Mouse (Mus musculus) forebrain, embryonic 11.5 days (tissue): ENCODE data around the gene Cdkn1b. TPM values are rescaled to one million over a fixed set of nuclear protein-coding genes. Genes with fewer than 3 reads are reported as not detected.
A peak's percentile ranks its signal among the peaks of the same experiment; 100 is the strongest.

Experiments used
- ATAC-seq: fragments of 200-750 bp; cut with Nextera tagmentation; replicated peaks from 2 replicates; pipeline ENCODE4 v1.8.0; 2017; ENCODE audit warnings: moderate TSS enrichment; ENCODE audit not compliant: low FRiP score
- DNase-seq: peaks from one replicate; pipeline ENCODE4 v3.0.0-alpha.2; 2017; ENCODE audit warnings: low spot score
- H3K27ac ChIP-seq: fragments of 300-500 bp; sonication (generic); 2 replicates; pipeline ENCODE4 v1.5.1; 2014; ENCODE audit warnings: low read depth, low read length
- H3K27me3 ChIP-seq: fragments of 300-500 bp; sonication (generic); 2 replicates; pipeline ENCODE4 v1.6.1; 2014; ENCODE audit warnings: mild to moderate bottlenecking, low read length, mixed read lengths; ENCODE audit not compliant: control insufficient read depth, insufficient read depth
- H3K36me3 ChIP-seq: fragments of 300-500 bp; sonication (generic); 2 replicates; pipeline ENCODE4 v1.6.1; 2014; ENCODE audit warnings: mild to moderate bottlenecking, low read length, moderate library complexity, mixed read lengths; ENCODE audit not compliant: control insufficient read depth, insufficient read depth
- H3K4me1 ChIP-seq: fragments of 300-500 bp; sonication (generic); replicated peaks from 2 replicates; pipeline ENCODE4 v1.6.1; 2014; ENCODE audit warnings: low read length, mixed read lengths; ENCODE audit not compliant: control insufficient read depth, insufficient read depth
- H3K4me2 ChIP-seq: fragments of 300-500 bp; sonication (generic); 2 replicates; pipeline ENCODE4 v1.6.1; 2014; ENCODE audit warnings: low read depth, mild to moderate bottlenecking, low read length, moderate library complexity, mixed read lengths; ENCODE audit not compliant: severe bottlenecking
- H3K4me3 ChIP-seq: fragments of 300-500 bp; sonication (generic); 2 replicates; pipeline ENCODE4 v1.5.1; 2014; ENCODE audit warnings: low read depth, low read length
- H3K9ac ChIP-seq: fragments of 300-500 bp; sonication (generic); 2 replicates; pipeline ENCODE4 v1.6.1; 2014; ENCODE audit warnings: low read length
- H3K9me3 ChIP-seq: fragments of 300-500 bp; sonication (generic); 2 replicates; pipeline ENCODE4 v1.6.1; 2016; ENCODE audit warnings: low read length, mixed read lengths; ENCODE audit not compliant: control insufficient read depth
- WGBS: fragments of 180-500 bp; shearing (Covaris S2); extraction: QIAGEN DNeasy Blood & Tissue Kit; methylation state at CpG from one replicate; pipeline ENCODE4 v1.1.7; 2014; 5-methylcytosine and 5-hydroxymethylcytosine counted together
- polyA plus RNA-seq: library from polyadenylated mRNA; unstranded; fragments of >200 nt; fragmentation: Nextera tagmentation; extraction: Ambion mirVana; gene quantifications from 2 replicates; pipeline ENCODE4 v1.2.1, GENCODE M21; 2014

Gene Cdkn1b
- polyA plus RNA-seq, 1 experiment from 2014 or later = 27.3 TPM

- 44% methylated on average over 5 of the region's 5 CpGs for WGBS
- DNase-seq = no peak
- no peaks in the 10 kb centered on the region for H3K36me3 ChIP-seq
- H3K9me3 ChIP-seq = no peaks in the 10 kb centered on the region
- no peak overlapping the region for H3K9ac ChIP-seq
- no peaks in the 10 kb centered on the region for H3K27me3 ChIP-seq
- ATAC-seq = no peak
- H3K27ac ChIP-seq = peak overlapping the region; percentile 13; the same call in 1 of the 2 replicates
- no peak overlapping the region for H3K4me3 ChIP-seq
- H3K4me1 ChIP-seq = peaks cover 17% of the 10 kb centered on the region
- no peak overlapping the region for H3K4me2 ChIP-seq
Measured at GRCm38 (mm10) chr6:134961286-134961685, 41.1 kb downstream of the Cdkn1b start.

- DNase-seq = no peak
- ATAC-seq = 0 out of 2 replicates have a peak, but pooled peaks have one; percentile 13
- no peaks in the 10 kb centered on the region for H3K27me3 ChIP-seq
- H3K36me3 ChIP-seq = no peaks in the 10 kb centered on the region
- WGBS = 45% methylated on average over 9 of the region's 9 CpGs
- no peak overlapping the region for H3K4me2 ChIP-seq
- H3K4me3 ChIP-seq = no peak overlapping the region
- H3K9me3 ChIP-seq = no peaks in the 10 kb centered on the region
- peak overlapping the region; percentile 13; the same call in 1 of the 2 replicates for H3K27ac ChIP-seq
- H3K9ac ChIP-seq = no peak overlapping the region
- peaks cover 17% of the 10 kb centered on the region for H3K4me1 ChIP-seq
Measured at GRCm38 (mm10) chr6:134961858-134962517, 41.8 kb downstream of the Cdkn1b start.

DNA sequence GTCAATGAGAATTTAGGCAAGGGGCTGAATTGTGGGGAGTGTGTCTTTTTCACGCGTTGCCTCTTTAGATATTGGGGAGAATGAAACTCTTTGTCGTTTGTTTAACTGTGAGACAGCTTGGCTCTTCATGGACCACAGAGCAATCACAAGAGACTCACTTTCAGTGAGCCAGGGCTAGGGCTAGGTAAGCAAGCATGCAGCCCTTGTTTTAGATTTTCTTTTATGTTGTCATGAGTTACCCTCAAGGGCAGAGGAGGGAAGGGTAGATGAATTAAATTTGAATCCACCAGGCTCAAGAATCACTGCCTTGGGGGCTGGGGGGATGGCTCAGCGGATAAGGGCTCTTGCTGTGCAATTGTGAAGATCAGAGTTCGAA, 42.3 kb downstream of the Cdkn1b start:
- H3K27ac ChIP-seq = peak overlapping the region; percentile 13; the same call in 1 of the 2 replicates
- 27% methylated on average over 5 of the region's 5 CpGs for WGBS
- H3K27me3 ChIP-seq = no peaks in the 10 kb centered on the region
- H3K9ac ChIP-seq = no peak overlapping the region
- ATAC-seq (peak; percentile 34; the same call in 1 of the 2 replicates), DNase-seq (no peak)
- no peaks in the 10 kb centered on the region for H3K9me3 ChIP-seq
- peaks cover 17% of the 10 kb centered on the region for H3K4me1 ChIP-seq
- no peak overlapping the region for H3K4me2 ChIP-seq
- H3K4me3 ChIP-seq = no peak overlapping the region
- no peaks in the 10 kb centered on the region for H3K36me3 ChIP-seq

GRCm38 (mm10) chr6:134963910-134964309, 43.7 kb downstream of the Cdkn1b start:
- H3K4me1 ChIP-seq = peaks cover 17% of the 10 kb centered on the region
- no peaks in the 10 kb centered on the region for H3K27me3 ChIP-seq
- ATAC-seq (peak; percentile 64), DNase-seq (no peak)
- no peak overlapping the region for H3K9ac ChIP-seq
- H3K36me3 ChIP-seq = no peaks in the 10 kb centered on the region
- 51% methylated on average over 2 of the region's 2 CpGs for WGBS
- no peak overlapping the region for H3K27ac ChIP-seq
- no peaks in the 10 kb centered on the region for H3K9me3 ChIP-seq
- H3K4me2 ChIP-seq = no peak overlapping the region
- H3K4me3 ChIP-seq = no peak overlapping the region

- Histone ChIP-seq H3K9ac (no peak overlapping the region), H3K4me1 (peaks cover 4% of the 10 kb centered on the region), H3K9me3 (no peaks in the 10 kb centered on the region), H3K4me2 (no peak overlapping the region), H3K27me3 (no peaks in the 10 kb centered on the region), H3K36me3 (no peaks in the 10 kb centered on the region), H3K4me3 (no peak overlapping the region), H3K27ac (no peak overlapping the region)
- WGBS = 84% methylated on average over 5 of the region's 5 CpGs
- ATAC-seq (no peak), DNase-seq (no peak)
Measured at GRCm38 (mm10) chr6:134966681-134967080, 46.5 kb downstream of the Cdkn1b start.

- DNase-seq = no peak
- Histone ChIP-seq H3K36me3 (no peaks in the 10 kb centered on the region), H3K4me2 (no peak overlapping the region), H3K4me1 (no peaks in the 10 kb centered on the region; the same call in 1 of the 2 replicates), H3K9ac (no peak overlapping the region), H3K4me3 (no peak overlapping the region), H3K27ac (no peak overlapping the region), H3K27me3 (no peaks in the 10 kb centered on the region; the same call in 1 of the 2 replicates), H3K9me3 (no peaks in the 10 kb centered on the region)
- no peak for ATAC-seq
- WGBS = 83% methylated on average over 1 of the region's 1 CpGs
Measured at GRCm38 (mm10) chr6:134968326-134968725, 48.1 kb downstream of the Cdkn1b start.

DNA sequence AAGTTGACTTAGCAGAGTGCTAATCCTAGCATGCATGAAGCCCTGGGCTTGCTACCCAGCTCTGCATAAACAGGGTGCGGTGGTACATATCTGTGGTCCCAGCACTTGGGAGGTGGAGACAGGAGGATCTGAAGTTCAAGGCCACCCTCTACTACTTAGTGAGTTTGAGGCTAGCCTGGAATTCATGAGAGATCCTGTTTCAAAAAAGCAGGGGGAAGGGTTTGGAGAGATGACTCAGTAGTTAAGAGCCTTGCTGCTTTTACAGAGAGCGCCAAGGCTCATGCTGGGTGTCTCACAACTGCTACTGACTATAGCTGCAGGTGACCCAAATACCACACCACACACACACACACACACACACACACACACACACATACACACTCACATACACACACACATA, 49.3 kb downstream of the Cdkn1b start:
- Histone ChIP-seq H3K9me3 (no peaks in the 10 kb centered on the region), H3K4me1 (no peaks in the 10 kb centered on the region), H3K4me2 (no peak overlapping the region), H3K27me3 (no peaks in the 10 kb centered on the region; the same call in 1 of the 2 replicates), H3K36me3 (no peaks in the 10 kb centered on the region), H3K27ac (no peak overlapping the region), H3K4me3 (no peak overlapping the region), H3K9ac (no peak overlapping the region)
- DNase-seq = no peak
- 85% methylated on average over 2 of the region's 2 CpGs for WGBS
- ATAC-seq = no peak

DNA sequence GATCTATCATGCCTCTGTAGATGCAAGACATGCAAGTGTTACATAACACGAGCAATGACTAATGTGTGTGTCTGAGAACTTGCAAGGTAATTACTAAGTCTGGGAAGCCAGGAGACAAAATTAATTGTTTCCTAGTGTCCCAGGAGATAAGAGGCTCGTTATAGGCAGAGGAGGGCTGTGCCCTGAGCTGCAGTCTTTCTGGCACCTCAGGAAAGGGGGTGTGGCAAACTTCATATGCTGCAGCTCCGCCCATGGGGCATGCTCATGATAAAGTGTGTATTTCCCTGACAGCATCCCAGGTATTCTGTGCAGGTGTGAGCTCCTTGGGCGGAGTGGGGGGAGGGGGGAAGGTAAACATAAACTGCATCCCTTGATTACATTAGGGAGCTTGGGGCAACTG, 51.9 kb downstream of the Cdkn1b start:
- H3K4me3 ChIP-seq = no peak overlapping the region
- WGBS = 62% methylated on average over 4 of the region's 4 CpGs
- H3K9ac ChIP-seq = no peak overlapping the region
- H3K4me1 ChIP-seq = no peaks in the 10 kb centered on the region; the same call in 1 of the 2 replicates
- no peaks in the 10 kb centered on the region for H3K36me3 ChIP-seq
- ATAC-seq (no peak), DNase-seq (no peak)
- no peaks in the 10 kb centered on the region for H3K9me3 ChIP-seq
- H3K4me2 ChIP-seq = no peak overlapping the region
- no peak overlapping the region for H3K27ac ChIP-seq
- H3K27me3 ChIP-seq = no peaks in the 10 kb centered on the region; the same call in 1 of the 2 replicates
